Mouse (Mus musculus): ENCODE measurements at regions not wholly inside any gene's neighbourhood (a gene's known extent, or its start where the extent isn't known, plus 50 kb on each side); places are given as distances from the start of the nearest gene placed in this dataset.

DNA sequence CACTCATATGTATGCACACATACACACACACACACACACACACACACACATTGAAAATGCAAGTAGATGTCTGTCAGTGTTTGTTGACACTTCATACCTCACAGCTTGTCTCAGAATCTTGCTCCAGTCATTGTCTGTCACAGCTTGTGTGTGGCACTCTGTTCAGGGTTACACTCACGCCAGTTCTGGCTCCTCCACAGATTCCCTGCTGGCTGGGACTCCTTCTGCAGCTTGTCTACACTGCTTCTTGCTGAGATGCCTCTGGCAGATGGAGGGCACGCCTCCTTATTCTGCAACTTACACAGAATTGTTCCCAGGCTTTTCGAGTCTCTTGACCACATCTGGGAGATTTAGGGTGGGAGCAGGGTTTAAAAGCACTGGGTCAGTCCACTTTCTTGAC is 208.6 kb upstream of the Gcfc2 start:
- no peaks in the 10 kb centered on the region for H3K27me3 ChIP-seq (replicated peaks)
- H3K4me1 ChIP-seq: no peaks in the 10 kb centered on the region
- H3K9me3 ChIP-seq: peaks cover 29% of the 10 kb centered on the region
- no peak for TF ChIP-seq FLI1 (IDR thresholded peaks at IDR 0.05; ENCODE audit: low read length)
- no peak for TF ChIP-seq GATA1 (IDR thresholded peaks at IDR 0.05; ENCODE audit: borderline replicate concordance, low read length)
- no peaks in the 10 kb centered on the region for H3K36me3 ChIP-seq (replicated peaks; ENCODE audit: low read length)
- H3K4me3 ChIP-seq (replicated peaks): no peak overlapping the region

DNA sequence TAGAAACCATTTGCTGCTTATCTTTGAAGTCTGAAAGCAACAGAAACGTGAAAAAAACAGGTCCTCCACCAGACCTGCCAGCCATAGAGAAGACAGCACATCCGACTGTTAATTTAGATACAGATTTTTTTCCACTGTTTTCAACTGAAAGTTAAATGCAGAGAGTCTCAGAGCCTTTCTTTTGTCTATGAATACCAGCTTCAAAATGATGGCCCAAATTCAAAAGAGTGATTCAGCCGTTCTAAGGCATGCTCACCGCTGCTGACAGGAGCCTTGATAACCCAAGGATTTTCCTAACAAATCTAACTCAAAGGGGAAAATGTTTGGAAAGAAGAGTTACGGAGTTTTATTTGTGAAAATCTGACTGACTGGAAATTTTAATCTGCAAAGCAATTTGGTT is 207.1 kb upstream of the Gcfc2 start:
- Histone ChIP-seq H3K9me3 (peaks cover 36% of the 10 kb centered on the region), H3K4me3 (replicated peaks) (no peak overlapping the region), H3K4me1 (no peaks in the 10 kb centered on the region), H3K36me3 (replicated peaks; ENCODE audit: low read length) (no peaks in the 10 kb centered on the region), H3K27me3 (replicated peaks) (no peaks in the 10 kb centered on the region)
- TF ChIP-seq GATA1 (IDR thresholded peaks at IDR 0.05; ENCODE audit: borderline replicate concordance, low read length): no peak
- no peak for TF ChIP-seq FLI1 (IDR thresholded peaks at IDR 0.05; ENCODE audit: low read length)

DNA sequence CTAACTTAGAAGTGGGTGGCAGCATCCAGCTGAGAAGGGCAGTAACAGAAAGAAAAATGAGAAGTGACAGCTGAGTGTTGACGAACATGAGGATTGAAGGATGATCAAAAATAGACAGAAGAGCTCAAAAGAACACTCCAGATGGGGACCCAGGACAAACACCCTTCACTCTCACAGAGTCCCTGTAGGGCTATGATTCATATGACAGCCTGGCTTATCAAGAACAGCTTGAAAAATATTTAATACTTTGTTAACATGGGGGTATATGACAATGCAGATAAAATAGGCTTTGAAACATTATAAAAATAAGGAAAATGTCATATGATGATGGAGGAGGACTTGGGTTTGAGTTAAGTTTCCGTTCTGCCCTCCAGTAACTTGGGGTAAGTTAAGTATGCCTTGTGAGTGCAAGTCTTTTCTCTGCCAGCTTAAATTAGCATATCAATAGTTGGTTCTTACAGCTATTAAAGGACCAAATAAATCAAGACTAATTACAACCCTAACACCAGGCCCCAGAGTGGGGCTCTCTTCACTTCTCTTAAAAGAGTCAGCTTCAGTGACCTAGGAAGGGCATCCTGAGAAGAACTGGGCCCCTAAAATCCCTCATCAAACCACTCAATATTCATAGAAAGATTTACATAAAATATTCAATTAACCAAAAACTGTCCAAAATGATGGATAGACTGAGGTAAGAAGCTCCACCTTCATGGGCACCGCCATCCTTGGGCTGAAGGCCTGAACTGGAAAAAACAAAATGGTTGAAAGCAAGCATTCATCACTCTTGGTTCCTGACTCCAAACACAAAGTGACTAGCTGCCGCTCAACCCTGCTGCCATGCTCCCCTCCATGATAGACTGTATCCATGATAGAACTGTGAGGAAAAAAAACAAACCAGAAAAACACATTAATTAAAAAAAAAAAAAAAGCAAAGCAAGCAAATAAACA is 198.6 kb upstream of the Gcfc2 start:
- TF ChIP-seq GATA1 (IDR thresholded peaks at IDR 0.05; ENCODE audit: borderline replicate concordance, low read length) (no peak), FLI1 (IDR thresholded peaks at IDR 0.05; ENCODE audit: low read length) (no peak)
- H3K27me3 ChIP-seq (replicated peaks): no peaks in the 10 kb centered on the region
- no peaks in the 10 kb centered on the region for H3K4me1 ChIP-seq
- peaks cover 29% of the 10 kb centered on the region for H3K9me3 ChIP-seq
- no peaks in the 10 kb centered on the region for H3K36me3 ChIP-seq (replicated peaks; ENCODE audit: low read length)
- no peak overlapping the region for H3K4me3 ChIP-seq (replicated peaks)

DNA sequence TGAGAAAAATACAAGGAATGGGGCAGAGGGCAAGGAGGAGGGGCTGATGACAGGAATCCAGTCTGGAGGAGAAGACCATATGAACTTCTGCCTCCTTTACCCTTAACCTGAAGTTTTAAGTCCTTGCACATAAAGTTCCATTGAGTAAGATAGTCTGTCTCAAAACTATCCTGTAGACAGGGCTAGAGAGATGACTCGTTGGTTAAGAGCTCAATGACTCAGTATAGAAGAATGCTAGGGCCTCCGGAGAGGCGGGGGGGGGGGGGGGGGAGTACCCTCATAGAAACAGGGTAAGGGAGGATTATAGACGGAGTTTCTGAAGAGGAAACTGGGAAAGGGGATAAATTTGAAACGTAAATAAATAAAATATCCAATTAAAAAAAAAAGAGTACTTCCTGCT is 191.8 kb upstream of the Gcfc2 start:
- TF ChIP-seq GATA1 (IDR thresholded peaks at IDR 0.05; ENCODE audit: borderline replicate concordance, low read length) (no peak), FLI1 (IDR thresholded peaks at IDR 0.05; ENCODE audit: low read length) (no peak)
- H3K27me3 ChIP-seq (replicated peaks): no peaks in the 10 kb centered on the region
- no peak overlapping the region for H3K4me3 ChIP-seq (replicated peaks)
- H3K4me1 ChIP-seq: no peaks in the 10 kb centered on the region
- H3K9me3 ChIP-seq: peaks cover 31% of the 10 kb centered on the region
- H3K36me3 ChIP-seq (replicated peaks; ENCODE audit: low read length): no peaks in the 10 kb centered on the region

DNA sequence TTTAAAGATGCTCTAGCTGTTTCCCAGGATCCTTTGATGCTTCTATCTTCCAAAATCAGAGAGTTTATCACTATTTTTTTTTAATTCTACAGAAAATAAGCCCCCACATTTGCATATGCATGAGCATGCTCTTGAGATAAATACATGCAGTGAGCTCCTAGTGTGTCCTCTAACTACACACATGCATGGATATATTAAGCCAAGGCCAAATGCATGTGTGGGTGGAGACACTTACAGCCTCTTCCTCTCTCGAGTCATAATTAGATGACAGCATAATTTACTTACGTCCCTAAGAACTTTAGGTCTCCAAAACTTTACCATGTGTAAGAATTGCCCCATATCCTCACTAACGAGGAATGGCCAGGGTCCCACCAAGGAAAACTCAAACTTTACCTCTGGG is 189.9 kb upstream of the Gcfc2 start:
- H3K27me3 ChIP-seq (replicated peaks): no peaks in the 10 kb centered on the region
- H3K9me3 ChIP-seq: peaks cover 34% of the 10 kb centered on the region
- TF ChIP-seq FLI1 (IDR thresholded peaks at IDR 0.05; ENCODE audit: low read length): no peak
- TF ChIP-seq GATA1 (IDR thresholded peaks at IDR 0.05; ENCODE audit: borderline replicate concordance, low read length): no peak

DNA sequence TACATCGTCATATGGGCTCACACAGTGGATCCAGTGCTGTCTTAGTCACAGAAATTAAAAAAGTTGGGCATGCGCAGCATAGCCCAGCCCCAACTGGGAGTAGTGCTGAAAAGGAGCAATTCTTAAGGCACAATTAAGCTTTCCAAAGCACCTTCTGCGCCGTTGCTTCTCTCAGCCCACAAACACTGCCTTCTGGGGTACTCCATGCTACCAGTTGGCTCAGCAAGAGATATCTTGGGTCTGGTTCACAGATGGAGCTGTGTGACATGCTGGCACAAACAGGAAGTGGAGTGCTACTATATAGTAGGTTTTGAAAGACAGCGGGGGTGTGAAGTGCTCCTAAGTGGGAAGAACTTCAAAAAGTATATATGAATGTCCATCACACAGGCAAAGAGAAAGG is 185.0 kb upstream of the Gcfc2 start:
- Histone ChIP-seq H3K36me3 (replicated peaks; ENCODE audit: low read length) (no peaks in the 10 kb centered on the region), H3K4me1 (no peaks in the 10 kb centered on the region), H3K27me3 (replicated peaks) (no peaks in the 10 kb centered on the region), H3K4me3 (replicated peaks) (no peak overlapping the region), H3K9me3 (peaks cover 34% of the 10 kb centered on the region)
- no peak for TF ChIP-seq GATA1 (IDR thresholded peaks at IDR 0.05; ENCODE audit: borderline replicate concordance, low read length)
- TF ChIP-seq FLI1 (IDR thresholded peaks at IDR 0.05; ENCODE audit: low read length): no peak

More for the DNA sequence above, 189.9 kb upstream of the Gcfc2 start:
- H3K36me3 ChIP-seq (replicated peaks; ENCODE audit: low read length): no peaks in the 10 kb centered on the region
- no peaks in the 10 kb centered on the region for H3K4me1 ChIP-seq
- H3K4me3 ChIP-seq (replicated peaks): no peak overlapping the region

DNA sequence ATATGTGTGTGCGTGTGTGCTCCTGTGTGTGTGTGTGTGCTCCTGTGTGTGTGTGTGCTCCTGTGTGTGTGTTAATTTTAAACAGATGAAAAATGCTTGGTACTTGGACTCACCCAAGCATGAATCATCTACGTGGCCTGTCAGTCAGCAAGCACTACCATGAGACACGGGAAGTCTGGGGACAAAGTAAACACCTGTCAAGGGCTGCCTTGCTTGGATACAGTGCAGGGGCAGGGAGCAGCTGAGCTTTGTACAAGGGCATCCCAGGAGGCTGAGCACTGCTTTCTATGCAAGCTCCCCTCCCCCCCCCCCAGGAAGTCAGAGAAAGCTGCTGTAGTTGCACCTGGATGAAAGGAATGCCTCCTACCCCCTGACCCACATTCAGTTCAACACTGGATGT is 173.8 kb upstream of the Gcfc2 start:
- Histone ChIP-seq H3K36me3 (replicated peaks; ENCODE audit: low read length) (no peaks in the 10 kb centered on the region), H3K9me3 (peaks cover 27% of the 10 kb centered on the region; the same call in 1 of the 2 replicates), H3K4me1 (no peaks in the 10 kb centered on the region), H3K4me3 (replicated peaks) (no peak overlapping the region), H3K27me3 (replicated peaks) (no peaks in the 10 kb centered on the region)
- TF ChIP-seq FLI1 (IDR thresholded peaks at IDR 0.05; ENCODE audit: low read length) (no peak), GATA1 (IDR thresholded peaks at IDR 0.05; ENCODE audit: borderline replicate concordance, low read length) (no peak)

DNA sequence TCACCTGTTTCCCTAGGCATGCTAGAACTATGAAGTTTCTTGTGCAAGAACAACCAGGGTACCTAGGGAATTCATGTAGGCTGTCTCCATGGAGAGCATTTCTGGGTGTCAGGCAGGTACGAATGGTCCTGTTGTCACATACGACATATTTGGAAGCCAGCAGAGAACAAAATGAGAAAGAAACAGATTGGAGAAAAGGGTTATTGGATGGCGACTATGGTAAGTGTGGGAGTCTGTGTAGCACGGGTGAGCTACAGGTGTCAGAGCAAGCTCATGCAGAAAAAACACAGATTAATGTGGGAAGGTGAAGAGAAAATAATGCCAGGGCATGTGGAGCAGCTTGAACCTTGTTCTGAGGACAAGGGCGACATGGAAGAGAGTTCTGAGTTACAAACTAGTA is 171.8 kb upstream of the Gcfc2 start:
- Histone ChIP-seq H3K27me3 (replicated peaks) (no peaks in the 10 kb centered on the region), H3K36me3 (replicated peaks; ENCODE audit: low read length) (no peaks in the 10 kb centered on the region), H3K9me3 (peaks cover 33% of the 10 kb centered on the region), H3K4me3 (replicated peaks) (no peak overlapping the region), H3K4me1 (no peaks in the 10 kb centered on the region)
- TF ChIP-seq GATA1 (IDR thresholded peaks at IDR 0.05; ENCODE audit: borderline replicate concordance, low read length) (no peak), FLI1 (IDR thresholded peaks at IDR 0.05; ENCODE audit: low read length) (no peak)

DNA sequence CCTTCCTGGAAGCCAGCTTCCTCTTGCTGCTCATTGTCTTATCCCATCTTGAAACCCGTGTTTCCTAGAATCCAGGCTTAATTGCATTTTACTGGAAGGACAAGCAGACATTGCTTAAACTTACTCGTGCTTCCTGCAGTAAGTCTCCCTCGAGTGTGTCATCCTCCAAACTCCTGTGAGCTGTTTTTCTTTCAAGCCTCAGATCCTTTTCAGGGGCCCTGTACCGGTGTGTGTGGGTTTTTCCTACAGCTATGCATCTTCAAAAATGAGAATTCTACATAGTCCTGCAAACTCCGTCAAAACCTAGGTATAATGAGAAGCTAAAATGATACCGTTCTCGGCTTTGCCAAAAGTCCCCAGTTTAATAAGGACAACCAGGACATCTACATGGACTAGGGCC is 167.2 kb upstream of the Gcfc2 start:
- H3K9me3 ChIP-seq: peaks cover 21% of the 10 kb centered on the region
- no peak overlapping the region for H3K4me3 ChIP-seq (replicated peaks)
- no peak for TF ChIP-seq FLI1 (IDR thresholded peaks at IDR 0.05; ENCODE audit: low read length)
- H3K4me1 ChIP-seq: no peaks in the 10 kb centered on the region
- H3K27me3 ChIP-seq (replicated peaks): no peaks in the 10 kb centered on the region
- H3K36me3 ChIP-seq (replicated peaks; ENCODE audit: low read length): no peaks in the 10 kb centered on the region

DNA sequence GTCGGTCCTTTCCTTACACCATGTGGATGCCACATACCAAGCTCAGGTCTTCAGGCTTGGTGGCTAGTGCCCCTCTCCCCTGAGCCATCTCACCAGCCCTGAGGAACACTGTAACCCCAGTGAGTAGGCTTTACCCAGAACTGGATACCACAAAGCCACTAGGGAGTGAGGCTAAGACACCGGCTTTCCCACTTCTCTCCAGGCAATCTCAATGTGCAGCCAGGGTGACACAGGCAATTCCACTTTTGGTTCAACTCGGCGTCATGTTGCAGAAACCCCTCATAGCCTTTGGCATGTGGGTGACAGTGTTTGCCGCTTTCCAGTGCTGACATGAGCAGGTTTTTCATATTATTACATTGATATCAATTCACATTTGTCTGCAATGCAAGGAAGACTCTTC is 164.6 kb upstream of the Gcfc2 start:
- TF ChIP-seq GATA1 (IDR thresholded peaks at IDR 0.05; ENCODE audit: borderline replicate concordance, low read length): no peak
- TF ChIP-seq FLI1 (IDR thresholded peaks at IDR 0.05; ENCODE audit: low read length): no peak

More for the DNA sequence above, 164.6 kb upstream of the Gcfc2 start:
- Histone ChIP-seq H3K27me3 (replicated peaks) (no peaks in the 10 kb centered on the region), H3K9me3 (peaks cover 14% of the 10 kb centered on the region), H3K4me1 (no peaks in the 10 kb centered on the region), H3K36me3 (replicated peaks; ENCODE audit: low read length) (no peaks in the 10 kb centered on the region), H3K4me3 (replicated peaks) (no peak overlapping the region)
